Mouse (Mus musculus): ENCODE results near the gene Acly.

The Acly gene

GRCm38 (mm10) chr11:100505997-100506396, 21.8 kb downstream of the Acly start:
- 84% methylated on average over 8 of the region's 8 CpGs for WGBS

GRCm38 (mm10) chr11:100504990-100505660, 22.7 kb downstream of the Acly start:
- 85% methylated on average over 12 of the region's 12 CpGs for WGBS

- 57% methylated on average over 6 of the region's 6 CpGs for WGBS
These were observed 26.5 kb downstream of the Acly start for GRCm38 (mm10) chr11:100501321-100501720.

GRCm38 (mm10) chr11:100500651-100501050, 27.1 kb downstream of the Acly start:
- 88% methylated on average over 7 of the region's 7 CpGs for WGBS

GRCm38 (mm10) chr11:100500241-100500640, 27.6 kb downstream of the Acly start:
- 82% methylated on average over 3 of the region's 3 CpGs for WGBS

GRCm38 (mm10) chr11:100493771-100494170, 34.0 kb downstream of the Acly start:
- WGBS = 86% methylated on average over 12 of the region's 12 CpGs

GRCm38 (mm10) chr11:100490951-100491350, 36.8 kb downstream of the Acly start:
- 93% methylated on average over 6 of the region's 6 CpGs for WGBS

GRCm38 (mm10) chr11:100485801-100486538, 41.8 kb downstream of the Acly start:
- 87% methylated on average over 8 of the region's 8 CpGs for WGBS

GRCm38 (mm10) chr11:100484461-100484860, 43.3 kb downstream of the Acly start:
- WGBS = 92% methylated on average over 3 of the region's 3 CpGs

GRCm38 (mm10) chr11:100479152-100479551, 48.6 kb downstream of the Acly start:
- WGBS = 75% methylated on average over 7 of the region's 7 CpGs

GRCm38 (mm10) chr11:100476281-100476680, 51.5 kb downstream of the Acly start:
- WGBS = 92% methylated on average over 5 of the region's 5 CpGs

- WGBS = 33% methylated on average over 5 of the region's 5 CpGs
These were observed 54.9 kb downstream of the Acly start for GRCm38 (mm10) chr11:100472935-100473295.

GRCm38 (mm10) chr11:100472197-100472934, 55.4 kb downstream of the Acly start, which contains the start of gene Klhl11:
Klhl11 (minus strand) TSS chr11:100472741.
- WGBS = under 1% methylated on average over 83 of the region's 83 CpGs

GRCm38 (mm10) chr11:100471352-100472196, 56.2 kb downstream of the Acly start:
- WGBS = 4% methylated on average over 30 of the region's 30 CpGs

GRCm38 (mm10) chr11:100465833-100466232, 62.0 kb downstream of the Acly start:
- 76% methylated on average over 1 of the region's 1 CpGs for WGBS

GRCm38 (mm10) chr11:100465229-100465792, 62.5 kb downstream of the Acly start:
- 95% methylated on average over 1 of the region's 1 CpGs for WGBS

- WGBS = 43% methylated on average over 10 of the region's 10 CpGs
These were observed 65.1 kb downstream of the Acly start for GRCm38 (mm10) chr11:100462699-100463098.

- 65% methylated on average over 5 of the region's 5 CpGs for WGBS
These were observed 70.1 kb downstream of the Acly start for GRCm38 (mm10) chr11:100457711-100458110.

GRCm38 (mm10) chr11:100457247-100457646, 70.6 kb downstream of the Acly start:
- 79% methylated on average over 4 of the region's 4 CpGs for WGBS

- WGBS = 68% methylated on average over 6 of the region's 6 CpGs
These were observed 85.2 kb downstream of the Acly start for GRCm38 (mm10) chr11:100442625-100443024.

GRCm38 (mm10) chr11:100441797-100442196, 86.0 kb downstream of the Acly start, which contains the start of the genes Nt5c3b and Klhl10:
Nt5c3b (minus strand) TSS chr11:100441808.
Klhl10 (plus strand) TSS chr11:100441917.
- 90% methylated on average over 8 of the region's 8 CpGs for WGBS
